Mouse (Mus musculus) heart, postnatal 25 days (tissue): ENCODE results near the gene Zfp39. TPM values are rescaled to one million over a fixed set of nuclear protein-coding genes. Genes with fewer than 3 reads are reported as not detected.

ENCODE experiments used
- DNase-seq: peaks from one replicate; pipeline ENCODE4 v3.0.0; 2022; ENCODE audit warnings: low spot score
- intact Hi-C: fragments of 180-260 bp; cut with DNase I; formaldehyde crosslinking; loops from one replicate; pipeline ENCODE4 v1.15.1; 2025
- total RNA-seq, 2 experiments: library from RNA; stranded (reverse); gene quantifications; 2 replicates each; pipeline ENCODE4 v1.2.3; 2021

Gene Zfp39
- total RNA-seq, 2 experiments from 2014 or later: 3.4 to 4.1 TPM

GRCm38 (mm10) chr11:58927053-58927452 is 23.0 kb upstream of the Zfp39 start:
- no peak for DNase-seq
- intact Hi-C loops: no loop called here

GRCm38 (mm10) chr11:58926651-58927050 is 22.6 kb upstream of the Zfp39 start:
- no peak for DNase-seq
- intact Hi-C loops: no loop called here

GRCm38 (mm10) chr11:58922420-58922819 is 18.4 kb upstream of the Zfp39 start:
- no peak for DNase-seq
- intact Hi-C loops: no loop called here

GRCm38 (mm10) chr11:58918759-58919158 is 14.7 kb upstream of the Zfp39 start:
- intact Hi-C loops: no loop called here
- no peak for DNase-seq

DNA sequence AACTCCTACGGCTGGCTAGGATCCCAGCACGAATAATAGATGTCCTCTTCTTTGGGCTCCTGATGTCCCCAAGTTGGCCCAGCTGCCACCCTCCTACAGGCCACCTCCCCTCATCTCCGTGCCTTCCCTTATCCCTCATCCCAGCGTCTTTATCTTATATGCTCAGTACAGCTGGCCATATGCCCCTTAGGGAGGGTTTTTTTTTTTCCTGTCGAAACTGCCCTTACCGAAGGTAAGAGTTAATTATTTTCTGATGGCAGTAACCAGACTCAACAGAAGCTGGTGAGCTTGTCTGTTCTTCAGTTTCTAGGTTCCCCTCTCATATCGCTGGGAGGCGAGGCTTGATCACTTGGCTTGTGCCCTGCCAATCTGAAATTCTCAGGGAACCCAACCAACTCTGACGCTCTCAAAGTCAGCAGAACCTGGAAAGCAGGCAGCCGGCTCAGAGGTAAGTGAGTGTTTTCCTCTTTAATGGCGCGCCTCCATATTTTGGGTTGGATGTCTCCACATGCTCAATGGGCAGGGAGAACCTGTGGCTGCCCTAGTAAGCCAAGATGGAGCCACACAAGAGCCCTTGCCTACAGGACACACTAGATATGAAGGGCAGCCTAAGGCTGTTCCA is 13.8 kb upstream of the Zfp39 start, which contains the start of gene Btnl10:
Gene Btnl10 (plus strand): TSS at position 164 of the 622 bp plus-strand sequence.
- DNase-seq: no peak
- intact Hi-C loops: no loop called here

DNA sequence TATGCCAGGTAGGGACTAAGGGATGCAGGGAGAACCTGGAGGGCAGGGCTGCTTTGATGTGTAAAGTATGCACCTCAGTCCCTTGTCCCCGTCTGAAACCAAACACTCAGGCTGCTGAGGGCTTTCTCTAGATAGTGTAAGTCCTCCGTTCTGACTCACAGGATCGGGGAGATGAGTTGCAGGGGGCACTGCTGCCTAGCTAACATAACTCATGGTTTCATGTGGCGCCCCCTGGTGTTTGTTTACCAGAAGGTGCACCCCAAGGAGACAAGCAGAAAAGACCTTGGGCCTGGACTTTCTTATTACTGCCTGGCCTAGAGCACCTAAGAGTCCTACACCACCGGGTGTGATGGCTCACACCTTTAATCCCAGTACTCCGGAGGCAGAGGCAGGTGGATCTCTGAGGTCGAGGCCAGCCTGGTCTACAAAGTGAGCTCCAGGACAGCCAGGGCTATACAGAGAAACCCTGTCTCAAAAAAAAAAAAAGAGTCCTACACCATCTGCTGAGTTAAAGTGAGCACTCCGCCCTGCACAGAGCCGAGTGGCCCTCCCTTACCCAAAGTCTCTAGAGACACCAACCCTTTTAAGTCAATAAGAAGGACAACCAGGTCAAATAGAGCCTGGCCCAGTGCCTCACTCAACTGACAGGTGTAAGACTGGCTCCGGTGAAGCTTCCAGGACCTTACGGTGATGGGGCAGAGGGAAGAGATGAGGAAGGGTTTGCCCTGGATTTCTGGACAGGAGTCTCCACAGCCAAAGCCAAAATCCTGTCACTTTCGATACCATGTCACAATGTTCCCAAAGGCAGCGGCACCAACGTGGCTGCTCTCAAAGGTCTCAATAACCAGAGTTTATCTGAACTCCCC is 13.1 kb upstream of the Zfp39 start:
- intact Hi-C loops: no loop called here
- no peak for DNase-seq

- DNase-seq: no peak
- intact Hi-C loops: no loop called here
These were observed 10.5 kb upstream of the Zfp39 start for GRCm38 (mm10) chr11:58914461-58915028.

DNA sequence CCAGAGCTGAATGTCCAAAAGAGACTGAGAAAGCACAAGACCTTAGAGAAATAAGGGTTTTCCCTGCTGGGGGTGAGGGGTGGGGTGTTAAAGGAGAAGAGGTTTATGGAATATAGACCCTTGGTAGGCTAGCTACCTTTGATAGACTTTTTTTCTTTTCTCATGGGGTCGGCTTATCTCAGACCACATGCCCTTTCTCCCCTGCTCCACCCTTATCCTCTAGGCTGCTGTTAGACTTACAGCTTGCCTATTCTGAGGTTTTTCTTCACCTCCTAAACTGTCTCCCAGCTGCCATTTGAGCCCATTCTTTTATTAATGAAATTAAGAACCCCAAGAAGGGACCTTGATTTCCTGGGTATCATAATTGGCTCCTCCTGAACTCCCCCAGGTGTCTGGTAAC is 9.8 kb upstream of the Zfp39 start:
- no peak for DNase-seq
- intact Hi-C loops: no loop called here

GRCm38 (mm10) chr11:58904838-58905237 is 813 bp upstream of the Zfp39 start:
- DNase-seq: no peak
- intact Hi-C loops: no loop called here

DNA sequence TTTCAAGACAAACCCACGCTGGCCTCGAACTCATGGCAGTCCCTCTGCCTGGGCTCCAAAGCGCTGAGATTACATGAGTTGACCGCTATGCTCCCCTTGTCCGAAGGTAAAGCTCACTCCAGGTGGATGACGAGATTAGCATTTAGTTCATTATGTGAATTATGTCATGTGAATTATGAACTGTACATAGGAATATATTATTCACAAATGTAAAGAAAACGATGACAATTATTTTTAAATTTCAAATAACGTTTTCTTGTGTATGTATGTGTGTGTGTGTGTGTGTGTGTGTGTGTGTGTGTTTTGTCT is 339 bp upstream of the Zfp39 start:
- DNase-seq: no peak
- intact Hi-C loops: no loop called here

GRCm38 (mm10) chr11:58901080-58901479 is 2.9 kb downstream of the Zfp39 start:
- intact Hi-C loops: no loop called here

GRCm38 (mm10) chr11:58897485-58897884 is 6.5 kb downstream of the Zfp39 start:
- DNase-seq: no peak
- intact Hi-C loops: no loop called here

More at GRCm38 (mm10) chr11:58901080-58901479, 2.9 kb downstream of the Zfp39 start:
- no peak for DNase-seq

DNA sequence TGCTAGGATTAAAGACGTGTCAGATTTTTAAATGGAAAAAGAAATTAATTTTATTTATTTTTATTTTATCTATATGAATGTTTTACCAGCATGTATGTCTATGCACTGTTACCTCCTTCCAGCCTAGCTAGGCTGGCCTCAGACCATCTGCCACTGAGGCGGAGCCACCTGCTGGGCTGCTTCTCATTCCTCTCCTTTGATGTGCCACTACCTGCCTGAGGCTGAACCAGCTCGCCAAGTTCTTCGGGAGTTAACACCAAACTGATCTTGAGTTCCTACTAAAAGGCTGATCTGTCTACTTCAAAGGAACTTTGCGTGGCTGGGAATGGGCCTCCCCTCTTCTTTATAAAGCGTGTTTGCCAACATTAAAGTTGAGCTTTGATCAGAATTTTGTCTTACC is 9.6 kb downstream of the Zfp39 start:
- intact Hi-C loops: no loop called here
- DNase-seq: no peak

DNA sequence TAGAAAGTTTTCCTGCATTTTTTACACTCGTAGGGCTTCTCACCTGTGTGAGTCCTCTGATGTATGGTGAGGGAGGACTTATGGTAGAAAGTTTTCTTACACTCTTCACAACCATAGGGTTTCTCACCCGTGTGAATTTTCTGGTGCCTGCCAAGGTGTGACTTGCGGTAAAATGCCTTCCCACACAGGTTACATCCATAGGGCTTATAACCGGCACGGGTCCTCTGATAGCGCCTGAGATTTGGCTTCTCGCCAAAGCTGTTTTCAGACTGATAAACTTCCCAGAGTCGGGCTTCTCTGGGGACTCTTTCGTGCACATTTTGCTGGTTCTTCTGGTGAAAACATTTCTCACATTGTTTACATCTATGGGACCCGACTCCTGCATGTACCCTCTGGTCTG is 13.5 kb downstream of the Zfp39 start:
- intact Hi-C loops: no loop called here
- no peak for DNase-seq

GRCm38 (mm10) chr11:58883756-58884155 is 20.3 kb downstream of the Zfp39 start:
- intact Hi-C loops: no loop called here
- no peak for DNase-seq

GRCm38 (mm10) chr11:58870961-58871360 is 33.1 kb downstream of the Zfp39 start:
- intact Hi-C loops: no loop called here
- no peak for DNase-seq

GRCm38 (mm10) chr11:58867954-58868330 is 36.1 kb downstream of the Zfp39 start:
- DNase-seq: no peak
- intact Hi-C loops: no loop called here

DNA sequence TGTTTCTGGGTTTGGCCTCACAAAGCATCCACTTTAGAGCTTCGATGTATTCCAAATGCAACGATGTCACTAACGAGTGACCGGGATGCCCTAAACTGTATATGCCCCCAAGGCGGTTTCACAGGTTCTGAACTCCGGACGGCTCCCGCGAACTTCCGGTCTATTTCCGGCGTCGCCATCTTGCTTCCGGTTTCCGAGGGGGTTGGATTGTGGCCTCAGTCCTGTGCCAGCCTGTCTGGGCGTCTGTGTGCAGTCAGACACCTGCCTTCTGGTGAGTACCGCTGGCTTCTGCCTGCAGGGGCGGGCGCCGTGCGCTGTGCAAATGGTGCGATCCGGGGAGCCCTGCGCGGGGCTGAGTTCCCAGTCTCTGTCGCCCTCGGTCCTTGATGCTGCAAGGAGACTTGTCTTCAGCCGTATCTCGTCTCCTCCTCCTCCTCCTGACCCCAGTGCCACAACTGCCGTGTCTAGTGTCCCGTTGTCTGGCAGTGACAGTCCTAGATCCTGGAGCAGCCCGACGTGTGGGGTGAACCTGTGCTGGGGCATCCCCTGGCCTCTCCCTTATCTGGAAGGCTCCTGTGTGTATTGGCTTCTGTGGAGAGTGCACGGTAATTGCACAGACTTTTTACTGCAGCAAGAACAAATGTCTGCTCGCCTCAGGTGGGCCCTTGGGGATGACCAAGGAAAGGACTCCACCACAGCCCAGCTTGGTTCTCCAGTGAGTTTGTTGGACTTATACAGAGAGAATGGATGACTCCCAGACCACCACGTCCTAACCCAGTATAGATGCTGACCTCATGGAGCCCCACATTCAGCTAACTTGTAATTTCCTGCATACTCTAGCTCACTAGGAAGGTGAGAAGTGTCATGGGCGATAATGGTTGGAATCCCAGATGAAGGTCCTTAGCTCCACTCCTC is 36.7 kb downstream of the Zfp39 start, which contains the start of gene 2810021J22Rik:
Gene 2810021J22Rik (plus strand): TSS at position 178 of the 915 bp plus-strand sequence.
- intact Hi-C loops: no loop called here
- DNase-seq: peak; percentile 56

- DNase-seq: no peak
- intact Hi-C loops: no loop called here
These were observed 43.3 kb downstream of the Zfp39 start for GRCm38 (mm10) chr11:58860744-58861143.

DNA sequence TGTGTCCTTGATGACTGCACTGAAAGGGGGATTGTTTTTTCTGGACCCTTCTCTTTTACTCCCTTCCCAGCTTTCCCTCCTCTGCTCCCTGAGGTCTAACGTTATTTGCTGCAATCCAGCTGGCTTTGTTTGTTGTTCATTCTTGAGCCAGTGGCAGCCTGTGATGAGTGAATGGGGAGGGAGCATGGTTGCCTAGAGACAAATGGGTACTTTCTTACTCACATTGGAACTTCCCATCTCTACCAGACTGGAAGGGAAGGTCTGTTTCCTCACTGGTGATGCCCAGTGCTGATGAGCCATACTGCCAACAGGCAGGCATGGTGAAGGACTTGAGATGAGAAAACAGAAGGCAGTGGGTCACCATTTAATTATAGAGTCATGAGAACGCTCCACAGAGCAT is 54.3 kb downstream of the Zfp39 start:
- DNase-seq: no peak
- intact Hi-C loops: no loop called here
